Mouse (Mus musculus) hindbrain, embryonic 16.5 days (tissue): ENCODE results near the gene Gimap5. TPM values are rescaled to one million over a fixed set of nuclear protein-coding genes. Genes with fewer than 3 reads are reported as not detected.

Source experiments
- ATAC-seq: fragments of 200-750 bp; cut with Nextera tagmentation; 2 replicates; pipeline ENCODE4 v1.8.0; 2017; ENCODE audit warnings: moderate TSS enrichment, moderate library complexity
- H3K27ac ChIP-seq: fragments of 300-500 bp; sonication (generic); 2 replicates; pipeline ENCODE4 v1.5.1; 2014; ENCODE audit warnings: low read depth, mild to moderate bottlenecking, control low read depth, low read length, moderate library complexity
- H3K27me3 ChIP-seq: fragments of 300-500 bp; sonication (generic); replicated peaks from 2 replicates; pipeline ENCODE4 v1.6.1; 2014; ENCODE audit warnings: low read length; ENCODE audit not compliant: control insufficient read depth, insufficient read depth
- H3K36me3 ChIP-seq: fragments of 300-500 bp; sonication (generic); 2 replicates; pipeline ENCODE4 v1.6.1; 2014; ENCODE audit warnings: mild to moderate bottlenecking, low read length, moderate library complexity, mixed read lengths; ENCODE audit not compliant: control insufficient read depth, insufficient read depth
- H3K4me1 ChIP-seq: fragments of 300-500 bp; sonication (generic); 2 replicates; pipeline ENCODE4 v1.6.1; 2014; ENCODE audit warnings: low read depth, low read length; ENCODE audit not compliant: control insufficient read depth, insufficient read depth
- H3K4me2 ChIP-seq: fragments of 300-500 bp; sonication (generic); 2 replicates; pipeline ENCODE4 v1.6.1; 2014; ENCODE audit warnings: mild to moderate bottlenecking, low read length, control low read depth, moderate library complexity
- H3K4me3 ChIP-seq: fragments of 300-500 bp; sonication (generic); 2 replicates; pipeline ENCODE4 v1.5.1; 2014; ENCODE audit warnings: mild to moderate bottlenecking, low read length, control low read depth, moderate library complexity
- H3K9ac ChIP-seq: fragments of 300-500 bp; sonication (generic); 2 replicates; pipeline ENCODE4 v1.6.1; 2014; ENCODE audit warnings: low read depth, mild to moderate bottlenecking, control low read depth, low read length, moderate library complexity
- H3K9me3 ChIP-seq: fragments of 300-500 bp; sonication (generic); 2 replicates; pipeline ENCODE4 v1.6.1; 2014; ENCODE audit warnings: mild to moderate bottlenecking, low read length, moderate library complexity; ENCODE audit not compliant: control insufficient read depth
- WGBS: fragments of 180-500 bp; shearing (Covaris S2); extraction: QIAGEN DNeasy Blood & Tissue Kit; methylation state at CpG from one replicate; pipeline ENCODE4 v1.1.7; 2014; 5-methylcytosine and 5-hydroxymethylcytosine counted together
- polyA plus RNA-seq: library from polyadenylated mRNA; unstranded; fragments of >200 nt; fragmentation: Nextera tagmentation; extraction: Ambion mirVana; gene quantifications from 2 replicates; pipeline ENCODE4 v1.2.1, GENCODE M21; 2015

The Gimap5 gene
- polyA plus RNA-seq, 1 experiment from 2014 or later, result 1.5 TPM

DNA sequence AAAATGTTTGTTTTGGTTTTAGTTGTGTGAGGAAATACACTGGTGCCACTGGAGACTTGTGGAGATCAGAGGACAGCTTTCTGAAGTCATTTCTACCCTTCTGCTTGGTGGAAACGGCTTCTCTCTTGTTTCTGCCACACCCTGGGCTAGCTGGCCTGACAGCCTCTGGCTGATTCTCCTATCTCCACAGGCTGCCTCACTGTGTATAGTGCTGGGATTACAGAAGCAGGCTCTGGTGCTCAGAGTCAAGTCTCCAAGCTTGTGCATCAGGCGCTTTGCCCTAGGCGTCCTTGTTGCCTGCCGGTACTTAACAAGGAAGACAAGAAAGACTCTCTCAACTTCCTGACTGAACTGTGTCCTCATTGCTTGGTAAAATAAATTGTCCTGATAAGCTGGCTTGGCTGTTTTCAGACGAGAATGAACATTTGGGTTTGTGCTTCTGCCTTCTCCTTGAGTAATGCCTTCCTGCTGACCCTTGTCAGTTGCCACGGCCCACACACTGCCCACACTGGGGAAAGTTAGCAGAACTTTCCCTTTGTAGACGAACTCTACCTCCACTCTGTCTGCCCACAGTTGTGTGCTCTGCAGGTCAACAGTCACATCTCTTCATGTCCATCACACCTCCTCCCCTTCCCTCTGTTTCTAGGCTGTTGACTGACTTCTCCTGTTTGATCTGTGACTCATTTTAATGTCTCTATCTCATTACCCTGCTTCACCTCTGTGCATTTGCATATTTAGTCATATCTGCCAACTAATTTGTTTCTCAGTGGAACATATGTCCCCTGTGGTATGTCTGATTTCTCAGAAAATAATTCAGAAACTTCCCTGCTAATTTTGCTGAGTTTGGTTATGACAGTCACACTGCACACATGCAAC is 1.3 kb downstream of the Gimap5 start:
- peaks cover 5% of the 10 kb centered on the region for H3K4me1 ChIP-seq
- no peak overlapping the region for H3K9ac ChIP-seq
- 74% methylated on average over 7 of the region's 7 CpGs for WGBS
- no peak overlapping the region for H3K27ac ChIP-seq
- peaks cover 3% of the 10 kb centered on the region for H3K27me3 ChIP-seq
- no peak overlapping the region for H3K4me2 ChIP-seq
- no peaks in the 10 kb centered on the region for H3K36me3 ChIP-seq
- no peak overlapping the region for H3K4me3 ChIP-seq
- ATAC-seq, result no peak
- no peaks in the 10 kb centered on the region for H3K9me3 ChIP-seq

DNA sequence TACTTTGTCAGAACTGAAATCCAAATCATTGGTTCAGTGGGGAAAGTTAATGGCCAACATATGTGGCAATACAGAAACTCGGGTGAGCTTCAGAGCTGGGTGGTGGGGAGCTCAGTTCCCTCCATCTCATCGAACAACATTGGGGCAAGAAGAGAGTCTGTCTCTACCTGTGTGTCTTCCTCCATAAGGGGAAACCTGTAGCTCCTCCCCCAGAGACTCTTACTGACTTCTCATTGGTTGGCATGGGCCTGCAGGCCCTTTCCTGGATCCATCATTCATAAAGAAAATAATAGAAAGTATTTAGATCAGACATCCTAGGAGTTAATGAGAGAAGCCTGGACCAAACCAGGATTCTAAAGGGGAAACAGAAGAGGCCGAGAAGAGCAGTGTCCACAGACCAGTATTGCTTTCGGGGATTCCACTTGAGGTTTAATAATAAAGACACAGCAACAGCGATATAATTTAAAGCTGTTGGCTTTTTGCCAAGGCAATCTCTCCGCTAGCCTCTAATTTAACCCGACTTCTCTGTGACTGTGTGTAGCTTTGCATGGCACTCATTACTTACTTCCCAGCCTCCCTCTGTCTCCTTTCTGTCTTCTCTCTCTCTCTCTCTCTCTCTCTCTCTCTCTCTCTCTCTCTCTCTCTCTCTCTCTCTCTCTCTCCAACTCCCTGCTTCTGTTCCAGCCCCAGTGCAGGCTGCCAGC is 17.7 kb downstream of the Gimap5 start:
- Histone ChIP-seq H3K27me3 (no peaks in the 10 kb centered on the region), H3K27ac (no peak overlapping the region), H3K4me3 (no peak overlapping the region), H3K4me1 (no peaks in the 10 kb centered on the region), H3K4me2 (no peak overlapping the region), H3K9ac (no peak overlapping the region), H3K36me3 (no peaks in the 10 kb centered on the region), H3K9me3 (no peaks in the 10 kb centered on the region)
- WGBS, result 63% methylated on average over 7 of the region's 7 CpGs
- no peak for ATAC-seq

DNA sequence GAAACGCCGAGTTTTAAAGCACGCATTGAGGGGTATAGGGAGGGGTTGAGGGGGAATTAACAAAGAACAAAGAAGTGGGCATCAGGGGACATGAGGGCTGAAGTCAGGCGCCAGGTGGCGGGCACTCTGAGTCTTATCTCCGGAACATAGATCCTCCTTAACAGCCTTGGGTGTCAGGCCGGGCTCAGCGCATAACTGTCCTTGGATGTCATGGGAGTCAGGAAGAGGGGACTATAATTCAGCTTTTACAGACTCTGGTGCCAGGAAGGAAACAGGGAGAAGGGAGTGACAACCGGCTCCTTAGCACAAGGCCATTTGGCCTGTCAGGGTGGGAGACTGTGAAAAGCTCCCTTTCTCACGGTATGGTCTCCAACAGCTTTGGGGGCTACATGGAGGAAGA is 18.5 kb downstream of the Gimap5 start:
- H3K27ac ChIP-seq, result no peak overlapping the region
- ATAC-seq, result no peak
- 94% methylated on average over 10 of the region's 10 CpGs for WGBS

DNA sequence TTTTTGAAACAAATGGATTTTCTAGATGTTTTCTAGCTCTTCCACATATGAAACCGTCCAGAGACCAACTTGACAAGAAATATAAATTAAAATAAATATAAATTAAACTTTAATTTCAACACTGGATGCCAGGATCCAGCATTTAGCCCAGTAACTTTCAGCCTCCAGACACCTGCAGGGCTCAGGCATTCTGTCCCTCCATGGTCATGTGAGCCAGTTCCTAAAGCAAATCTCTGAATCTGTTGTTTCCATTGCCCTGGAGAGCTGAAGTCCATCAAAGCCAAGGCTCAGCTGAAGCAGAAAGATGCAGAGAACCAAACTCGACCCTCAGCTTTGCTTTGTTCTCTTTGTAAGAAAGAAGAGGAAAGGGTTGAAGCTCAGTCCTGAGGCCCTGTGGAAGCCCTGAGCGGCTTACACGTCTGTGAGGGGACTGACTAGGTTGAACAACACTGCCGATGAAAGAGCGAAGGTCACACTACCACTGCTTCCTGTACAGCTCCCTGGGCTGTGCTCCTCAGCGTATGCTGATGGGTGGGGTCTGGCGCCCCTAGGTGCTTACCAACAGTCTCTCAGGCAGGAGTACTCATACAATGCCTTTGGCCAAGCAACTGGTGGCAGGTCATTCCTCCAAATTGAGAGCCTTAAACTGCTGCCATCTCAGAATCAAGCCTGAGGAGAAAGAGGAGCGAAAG is 22.3 kb downstream of the Gimap5 start:
- ATAC-seq, result no peak
- H3K27me3 ChIP-seq, result no peaks in the 10 kb centered on the region
- no peaks in the 10 kb centered on the region for H3K9me3 ChIP-seq
- no peaks in the 10 kb centered on the region for H3K4me1 ChIP-seq
- no peak overlapping the region for H3K4me2 ChIP-seq
- WGBS, result 84% methylated on average over 9 of the region's 9 CpGs
- no peaks in the 10 kb centered on the region for H3K36me3 ChIP-seq
- no peak overlapping the region for H3K4me3 ChIP-seq
- H3K27ac ChIP-seq, result no peak overlapping the region
- H3K9ac ChIP-seq, result no peak overlapping the region

More for the DNA sequence above, 18.5 kb downstream of the Gimap5 start:
- Histone ChIP-seq H3K4me2 (no peak overlapping the region), H3K36me3 (no peaks in the 10 kb centered on the region), H3K9me3 (no peaks in the 10 kb centered on the region), H3K27me3 (no peaks in the 10 kb centered on the region), H3K4me3 (no peak overlapping the region), H3K4me1 (no peaks in the 10 kb centered on the region), H3K9ac (no peak overlapping the region)

DNA sequence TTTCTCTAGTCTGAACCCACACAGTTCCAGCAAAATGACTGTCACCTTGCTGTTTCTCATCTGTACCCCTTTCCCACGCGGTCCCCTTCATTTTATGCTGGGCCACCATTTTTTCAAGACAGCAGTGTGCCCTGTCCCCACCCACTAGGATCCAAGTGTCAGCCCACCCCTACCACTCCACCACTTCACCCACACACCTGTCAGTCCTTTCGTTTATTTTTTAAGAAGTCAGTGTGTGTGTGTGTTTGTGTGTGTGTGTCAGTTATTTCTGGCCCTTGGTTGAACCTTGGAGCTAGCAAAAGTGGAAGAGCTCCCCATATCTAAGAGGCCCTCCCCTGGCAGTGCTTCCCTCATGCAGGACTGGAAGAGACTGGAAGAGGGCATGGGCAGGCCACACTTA is 22.9 kb downstream of the Gimap5 start:
- no peaks in the 10 kb centered on the region for H3K27me3 ChIP-seq
- ATAC-seq, result no peak
- no peaks in the 10 kb centered on the region for H3K36me3 ChIP-seq
- H3K27ac ChIP-seq, result no peak overlapping the region
- no peaks in the 10 kb centered on the region for H3K4me1 ChIP-seq
- H3K9ac ChIP-seq, result no peak overlapping the region
- H3K4me2 ChIP-seq, result no peak overlapping the region
- H3K4me3 ChIP-seq, result no peak overlapping the region
- WGBS, result 94% methylated on average over 3 of the region's 3 CpGs
- H3K9me3 ChIP-seq, result no peaks in the 10 kb centered on the region

DNA sequence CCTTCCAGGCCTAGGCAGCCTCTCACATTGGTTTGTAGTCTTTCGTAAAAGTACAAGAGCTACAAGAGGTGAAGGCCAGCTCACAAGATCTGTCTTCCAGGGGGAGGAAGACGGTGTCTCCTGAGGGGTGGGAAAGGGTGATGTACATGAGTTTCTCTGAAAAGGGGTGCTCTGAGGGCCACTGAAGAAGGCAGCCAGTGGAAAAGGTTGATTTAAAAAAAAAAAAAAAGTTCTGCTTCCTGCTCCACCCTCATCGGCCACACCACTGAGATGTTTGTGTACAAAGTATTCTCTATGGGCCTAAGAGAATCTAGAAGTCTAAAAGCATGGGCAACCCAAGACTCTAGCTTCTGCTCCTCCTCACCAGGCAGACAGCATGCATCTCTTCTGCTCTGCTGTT is 24.7 kb downstream of the Gimap5 start, which contains the start of gene Gimap3:
TSS of gene Gimap3 (minus strand) at position 156 of the 400 bp plus-strand sequence.
- H3K4me3 ChIP-seq, result no peak within 1 kb of the TSS
- no peak for ATAC-seq
- no peaks in the 10 kb centered on the region for H3K27me3 ChIP-seq
- H3K9ac ChIP-seq, result no peak within 1 kb of the TSS
- WGBS, result 98% methylated on average over 3 of the region's 3 CpGs
- no peaks in the 10 kb centered on the region for H3K36me3 ChIP-seq
- H3K4me1 ChIP-seq, result no peaks in the 10 kb centered on the region
- H3K4me2 ChIP-seq, result no peak within 1 kb of the TSS
- no peak within 1 kb of the TSS for H3K27ac ChIP-seq
- no peaks in the 10 kb centered on the region for H3K9me3 ChIP-seq

DNA sequence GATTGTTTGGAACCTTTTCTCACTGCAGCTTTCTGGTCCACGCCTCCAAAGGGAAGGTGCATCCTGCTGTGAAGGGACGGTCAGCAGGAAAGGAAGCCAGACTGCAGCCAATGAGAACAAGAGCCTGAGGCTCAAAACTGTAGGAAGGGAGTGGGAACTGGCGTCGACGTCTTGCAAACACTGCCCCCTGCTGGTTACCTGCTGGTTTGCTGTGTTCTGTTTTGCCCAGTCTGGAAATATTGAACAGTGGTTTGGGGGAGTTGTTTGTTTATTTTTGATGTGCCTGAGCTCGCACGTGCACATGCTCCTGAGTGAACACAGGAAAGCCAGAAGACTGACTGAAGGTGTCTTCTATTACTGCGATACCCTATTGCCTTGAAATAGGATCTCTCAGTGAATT is 26.0 kb downstream of the Gimap5 start:
- Histone ChIP-seq H3K4me2 (no peak overlapping the region), H3K27ac (no peak overlapping the region), H3K27me3 (no peaks in the 10 kb centered on the region), H3K9ac (no peak overlapping the region), H3K36me3 (no peaks in the 10 kb centered on the region), H3K4me1 (no peaks in the 10 kb centered on the region), H3K9me3 (no peaks in the 10 kb centered on the region), H3K4me3 (no peak overlapping the region)
- 12% methylated on average over 8 of the region's 8 CpGs for WGBS
- peak; percentile 79 for ATAC-seq

DNA sequence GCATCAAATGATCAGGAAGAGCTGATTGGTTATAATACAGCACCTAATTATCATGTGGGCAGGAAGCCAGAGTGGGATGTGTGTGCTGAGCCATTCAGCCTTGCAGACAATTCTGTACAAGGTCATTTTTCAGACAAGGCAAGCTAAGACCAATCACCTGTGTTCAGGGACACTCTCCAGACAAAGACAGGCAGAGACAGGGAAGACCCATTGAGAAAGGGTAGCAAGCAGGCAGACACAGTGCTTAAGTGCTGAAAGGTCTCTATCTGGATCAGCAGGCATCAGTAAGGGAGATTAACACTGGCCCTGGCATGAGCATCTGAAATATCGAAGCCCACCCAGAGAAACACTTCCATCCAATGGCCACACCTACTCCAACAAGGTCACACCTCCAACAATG is 38.4 kb downstream of the Gimap5 start:
- Histone ChIP-seq H3K27ac (no peak overlapping the region), H3K4me1 (no peaks in the 10 kb centered on the region), H3K4me2 (no peak overlapping the region), H3K4me3 (no peak overlapping the region), H3K36me3 (no peaks in the 10 kb centered on the region), H3K9ac (no peak overlapping the region), H3K27me3 (no peaks in the 10 kb centered on the region), H3K9me3 (no peaks in the 10 kb centered on the region; the same call in 1 of the 2 replicates)
- ATAC-seq, result no peak
- WGBS, result 86% methylated on average over 1 of the region's 1 CpGs

DNA sequence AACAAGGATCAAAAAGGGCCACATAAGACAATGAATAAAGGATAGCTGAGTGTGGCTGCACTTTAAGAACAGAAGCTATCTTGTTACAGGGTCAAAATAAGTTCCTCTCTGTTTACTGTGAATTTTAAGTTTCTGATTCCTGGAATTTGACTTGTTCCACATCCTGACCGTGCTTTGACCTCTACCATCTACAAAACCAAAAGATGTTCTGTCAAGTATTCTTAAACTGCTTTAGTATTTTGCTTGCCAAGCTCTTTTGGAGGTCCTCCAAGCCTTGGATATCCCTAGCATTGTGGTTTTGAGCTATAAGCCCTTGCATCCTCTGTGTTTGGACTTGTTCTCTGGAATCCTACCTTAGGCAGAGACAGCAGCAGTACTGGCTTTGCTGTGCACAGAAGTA is 39.2 kb downstream of the Gimap5 start:
- Histone ChIP-seq H3K4me1 (no peaks in the 10 kb centered on the region), H3K4me2 (no peak overlapping the region), H3K27me3 (no peaks in the 10 kb centered on the region), H3K4me3 (no peak overlapping the region), H3K9ac (no peak overlapping the region), H3K9me3 (no peaks in the 10 kb centered on the region), H3K36me3 (no peaks in the 10 kb centered on the region), H3K27ac (no peak overlapping the region)
- WGBS, result 74% methylated on average over 1 of the region's 1 CpGs
- ATAC-seq, result no peak
